Mouse (Mus musculus): ENCODE results near the gene Ccdc142. TPM values are rescaled to one million over a fixed set of nuclear protein-coding genes. Genes with fewer than 3 reads are reported as not detected.

The Ccdc142 gene
- total and polyA plus RNA-seq, 3 experiments = 3.4 to 6.3 (median 4.4) TPM

DNA sequence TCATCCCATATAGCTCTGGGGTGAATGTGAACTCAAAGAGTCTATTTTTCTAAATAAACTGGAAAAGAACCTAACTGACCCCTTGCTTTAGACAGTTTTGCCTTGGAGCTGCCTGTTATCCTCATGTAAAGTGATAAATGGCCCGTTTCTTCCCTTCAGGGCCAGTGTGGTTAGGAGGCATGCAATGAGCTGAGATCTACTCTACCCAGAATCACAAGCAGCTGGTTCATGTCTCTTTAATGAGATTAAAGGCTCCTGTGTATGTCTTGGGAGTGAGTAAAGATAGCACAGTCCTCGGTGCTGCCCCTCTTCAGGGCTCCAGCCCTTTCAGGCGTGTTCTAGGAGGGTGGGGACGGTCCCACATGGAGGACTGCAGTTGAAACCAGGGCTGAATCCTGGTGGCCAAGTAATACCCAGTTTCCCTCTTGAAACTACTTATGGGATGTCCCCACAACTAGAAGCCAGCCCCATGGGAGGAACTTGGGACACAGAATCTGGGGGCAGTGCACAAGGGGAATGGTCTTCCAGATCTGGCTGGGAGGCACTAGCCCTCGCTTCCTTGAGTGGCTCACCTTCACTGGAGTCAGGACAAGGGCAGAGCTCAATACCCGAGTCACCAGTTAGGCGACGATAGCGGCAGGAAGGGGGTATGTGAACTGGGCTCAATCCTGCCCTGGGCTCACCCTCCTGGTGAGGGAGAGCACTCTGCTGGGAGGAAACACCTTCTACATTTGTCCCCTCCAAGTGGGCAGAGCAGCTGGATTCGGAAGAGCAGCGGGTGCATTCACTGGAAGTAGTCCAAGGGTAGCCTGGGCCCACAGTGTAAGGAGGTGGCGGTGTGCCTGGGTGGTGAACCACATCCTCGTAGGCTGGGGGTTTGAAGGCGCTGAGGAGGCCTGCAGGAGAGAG, 17.7 kb downstream of the Ccdc142 start:
- ATAC-seq (ENCODE audit: extremely low read depth, insufficient number of reproducible peaks, low FRiP score, poor library complexity, severe bottlenecking) = no peak
- H3K4me3 ChIP-seq (ENCODE audit: low read depth, low read length) = peak overlapping the region; percentile 80; the same call in 1 of the 2 replicates
- DNase-seq (ENCODE audit: low spot score) = no peak
- H3K9me3 ChIP-seq (replicated peaks) = no peaks in the 10 kb centered on the region
- peaks cover 79% of the 10 kb centered on the region for H3K4me1 ChIP-seq (ENCODE audit: insufficient read depth, low read depth, low read length)
- no peak for TF ChIP-seq TAL1 (conservative IDR thresholded peaks at IDR 0.05; ENCODE audit: low read depth, low read length)
- no peak for TF ChIP-seq CTCF (IDR thresholded peaks at IDR 0.05; ENCODE audit: low read depth, low read length)
- TF ChIP-seq GATA1 (IDR thresholded peaks at IDR 0.05; ENCODE audit: borderline replicate concordance, low read length) = no peak
- no peak for TF ChIP-seq GATA2 (IDR thresholded peaks at IDR 0.05; ENCODE audit: borderline replicate concordance, low read depth, low read length)
- no peak; the same call in 1 of the 2 replicates for TF ChIP-seq POLR2AphosphoS5 (IDR thresholded peaks at IDR 0.05; ENCODE audit: insufficient replicate concordance, low read depth, low read length)
- H3K27me3 ChIP-seq (ENCODE audit: insufficient read depth, low read length) = no peaks in the 10 kb centered on the region
- H3K36me3 ChIP-seq (replicated peaks) = peaks cover 61% of the 10 kb centered on the region

DNA sequence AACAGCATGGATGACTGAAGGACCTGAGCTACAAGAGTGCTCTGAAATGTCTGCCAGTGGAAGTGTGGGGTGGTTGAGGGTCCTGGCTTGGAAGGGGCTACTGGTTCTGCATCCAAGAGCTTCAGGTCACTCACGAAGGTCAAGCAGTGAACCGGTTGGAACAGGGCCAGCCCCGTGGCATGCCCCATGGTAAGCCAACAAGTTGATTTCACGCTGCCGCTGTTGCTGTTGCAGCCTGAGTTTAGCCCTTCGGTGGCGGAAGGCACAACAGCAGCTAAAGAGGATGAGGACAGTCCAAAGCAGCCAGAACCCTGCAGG, 18.3 kb downstream of the Ccdc142 start:
- peaks cover 79% of the 10 kb centered on the region for H3K4me1 ChIP-seq (ENCODE audit: insufficient read depth, low read depth, low read length)

DNA sequence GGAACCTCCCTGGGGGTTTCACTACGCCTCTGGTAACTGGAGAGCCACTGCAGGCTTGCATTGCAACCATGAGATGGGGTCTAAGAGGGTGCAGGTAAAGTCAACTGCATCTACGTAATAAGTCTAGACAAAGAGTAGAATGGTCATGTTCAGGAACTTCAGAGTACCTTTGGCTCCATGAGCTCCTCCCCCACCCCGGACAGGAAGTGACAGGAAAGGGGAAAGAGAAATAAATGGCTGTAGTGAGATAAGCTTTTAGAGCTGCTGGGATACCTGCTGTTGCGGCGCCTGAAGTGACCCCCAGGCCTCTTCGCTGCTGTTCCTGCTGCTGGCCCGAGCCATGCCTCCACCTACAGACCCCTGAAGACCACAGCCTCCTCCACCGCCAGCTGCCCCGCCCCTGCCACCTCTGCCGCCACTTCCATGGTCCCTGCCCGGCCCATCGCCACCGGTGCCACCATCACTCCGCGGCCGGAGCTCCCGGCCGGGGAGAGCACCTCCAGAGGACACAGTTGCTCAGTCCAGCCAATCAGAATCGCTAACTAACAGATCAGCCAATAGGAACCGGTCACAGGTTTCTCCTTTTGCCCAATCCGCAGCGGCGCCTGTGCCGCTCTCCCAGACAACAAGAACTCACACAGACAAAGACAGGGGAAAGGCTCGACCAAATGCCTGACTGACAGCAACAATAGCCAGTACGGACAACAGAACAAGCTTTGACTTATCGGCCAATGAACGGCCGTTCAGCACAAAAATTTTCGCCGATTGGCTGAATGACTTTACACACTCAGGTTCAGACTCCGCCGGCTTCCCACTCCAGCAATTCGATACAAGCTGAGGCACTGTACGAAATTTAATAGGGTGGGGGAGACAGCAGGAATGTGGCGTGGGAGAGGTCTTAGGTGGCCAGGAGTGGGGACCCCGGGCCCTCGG, 19.8 kb downstream of the Ccdc142 start, which contains the start of gene Wbp1:
Gene Wbp1, minus strand, starts transcription at position 630 of the 933 bp plus-strand sequence.
- peak; percentile 93 for ATAC-seq (ENCODE audit: extremely low read depth, insufficient number of reproducible peaks, low FRiP score, poor library complexity, severe bottlenecking)
- peak; percentile 99 for DNase-seq (ENCODE audit: low spot score)
- no peaks in the 10 kb centered on the region for H3K9me3 ChIP-seq (replicated peaks)
- no peaks in the 10 kb centered on the region for H3K27me3 ChIP-seq (ENCODE audit: insufficient read depth, low read length)
- TF ChIP-seq CTCF (IDR thresholded peaks at IDR 0.05; ENCODE audit: low read depth, low read length) = no peak
- TF ChIP-seq POLR2AphosphoS5 (IDR thresholded peaks at IDR 0.05; ENCODE audit: insufficient replicate concordance, low read depth, low read length) = 0 out of 2 replicates have a peak, but pooled peaks have one; percentile 52
- TF ChIP-seq GATA1 (IDR thresholded peaks at IDR 0.05; ENCODE audit: borderline replicate concordance, low read length) = no peak
- TF ChIP-seq TAL1 (conservative IDR thresholded peaks at IDR 0.05; ENCODE audit: low read depth, low read length) = no peak
- TF ChIP-seq GATA2 (IDR thresholded peaks at IDR 0.05; ENCODE audit: borderline replicate concordance, low read depth, low read length) = no peak
- peak within 1 kb of the TSS; percentile 80 for H3K4me3 ChIP-seq (ENCODE audit: low read depth, low read length)
- peaks cover 61% of the 10 kb centered on the region for H3K36me3 ChIP-seq (replicated peaks)
- H3K4me1 ChIP-seq (ENCODE audit: insufficient read depth, low read depth, low read length) = peaks cover 84% of the 10 kb centered on the region

More for the DNA sequence above, 18.3 kb downstream of the Ccdc142 start:
- H3K9me3 ChIP-seq (replicated peaks) = no peaks in the 10 kb centered on the region
- DNase-seq (ENCODE audit: low spot score) = no peak
- peaks cover 63% of the 10 kb centered on the region for H3K36me3 ChIP-seq (replicated peaks)
- ATAC-seq (ENCODE audit: extremely low read depth, insufficient number of reproducible peaks, low FRiP score, poor library complexity, severe bottlenecking) = no peak
- 0 out of 2 replicates have a peak, but pooled peaks have one; percentile 32 for TF ChIP-seq POLR2AphosphoS5 (IDR thresholded peaks at IDR 0.05; ENCODE audit: insufficient replicate concordance, low read depth, low read length)
- TF ChIP-seq TAL1 (conservative IDR thresholded peaks at IDR 0.05; ENCODE audit: low read depth, low read length) = no peak
- H3K4me3 ChIP-seq (ENCODE audit: low read depth, low read length) = peak overlapping the region; percentile 80; the same call in 1 of the 2 replicates
- no peaks in the 10 kb centered on the region for H3K27me3 ChIP-seq (ENCODE audit: insufficient read depth, low read length)

DNA sequence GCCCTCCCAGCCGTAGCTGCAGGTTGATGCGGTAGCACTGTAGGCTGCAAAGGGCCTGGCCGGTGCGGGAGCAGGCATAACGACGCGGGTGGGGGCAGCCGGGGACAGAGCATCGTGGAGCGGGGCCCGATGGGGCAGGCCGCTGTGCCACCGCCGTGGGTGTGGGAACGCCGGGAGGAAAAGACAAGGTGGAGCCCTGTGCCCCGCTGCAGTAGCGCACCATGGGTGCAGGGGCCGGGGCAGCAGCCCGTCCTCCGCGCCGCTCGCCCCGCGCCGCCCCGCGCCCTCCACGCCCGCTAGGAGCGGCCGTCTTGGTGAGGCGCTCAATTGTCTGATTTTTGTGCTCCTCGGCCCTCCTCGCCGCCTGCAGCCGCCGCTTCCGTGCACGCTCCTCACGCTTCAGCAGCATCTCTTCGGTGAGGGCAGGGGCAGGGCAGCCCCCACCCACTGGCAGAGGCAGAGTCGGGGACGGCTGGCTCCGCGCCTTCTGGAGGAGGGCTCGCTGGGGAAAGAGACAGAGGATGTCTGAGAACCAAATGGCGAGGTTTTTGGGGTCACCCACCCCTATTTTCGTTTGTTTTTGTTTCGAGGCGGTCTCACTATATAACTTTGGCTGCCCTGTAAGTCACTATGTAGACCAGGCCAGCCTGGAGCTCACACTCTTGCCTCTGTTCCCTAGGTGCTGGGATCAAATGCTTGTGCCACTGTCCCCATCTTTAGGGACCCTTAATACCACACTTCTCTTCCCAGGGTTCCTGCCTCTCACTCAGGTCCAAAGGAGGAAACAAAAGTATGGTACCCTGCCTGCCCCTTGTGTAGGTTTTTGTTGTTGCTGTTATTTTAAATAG, 20.7 kb downstream of the Ccdc142 start:
- Histone ChIP-seq H3K4me1 (ENCODE audit: insufficient read depth, low read depth, low read length) (peaks cover 78% of the 10 kb centered on the region), H3K4me3 (ENCODE audit: low read depth, low read length) (peak overlapping the region; percentile 80), H3K27me3 (ENCODE audit: insufficient read depth, low read length) (no peaks in the 10 kb centered on the region), H3K36me3 (replicated peaks) (peaks cover 53% of the 10 kb centered on the region), H3K9me3 (replicated peaks) (no peaks in the 10 kb centered on the region)
- TF ChIP-seq GATA2 (IDR thresholded peaks at IDR 0.05; ENCODE audit: borderline replicate concordance, low read depth, low read length) = no peak
- DNase-seq (ENCODE audit: low spot score) (no peak), ATAC-seq (ENCODE audit: extremely low read depth, insufficient number of reproducible peaks, low FRiP score, poor library complexity, severe bottlenecking) (no peak)

DNA sequence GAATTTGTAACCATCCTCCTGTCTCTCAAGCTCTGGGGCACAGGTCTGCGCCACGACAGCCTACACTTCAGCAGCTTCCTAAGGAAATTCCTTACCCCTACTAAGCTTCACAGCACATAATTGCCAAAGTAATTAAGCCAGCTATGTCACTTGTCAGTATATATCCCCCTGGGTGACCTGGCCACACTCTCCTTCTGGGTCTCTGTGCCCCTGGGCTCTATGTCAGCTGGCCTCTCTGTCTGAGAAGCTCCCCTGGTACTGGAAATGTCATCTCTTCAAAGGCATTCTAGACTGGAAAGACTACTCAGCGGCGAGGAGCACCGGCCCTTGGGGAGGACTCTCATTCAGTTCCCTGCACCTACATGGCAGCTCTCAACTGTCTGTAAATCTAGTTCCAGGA, 21.6 kb downstream of the Ccdc142 start:
- Histone ChIP-seq H3K27me3 (ENCODE audit: insufficient read depth, low read length) (no peaks in the 10 kb centered on the region), H3K9me3 (replicated peaks) (no peaks in the 10 kb centered on the region), H3K4me1 (ENCODE audit: insufficient read depth, low read depth, low read length) (peaks cover 69% of the 10 kb centered on the region), H3K36me3 (replicated peaks) (peaks cover 44% of the 10 kb centered on the region), H3K4me3 (ENCODE audit: low read depth, low read length) (no peak overlapping the region; the same call in 1 of the 2 replicates)
- ATAC-seq (ENCODE audit: extremely low read depth, insufficient number of reproducible peaks, low FRiP score, poor library complexity, severe bottlenecking) (no peak), DNase-seq (ENCODE audit: low spot score) (no peak)
- no peak for TF ChIP-seq TAL1 (conservative IDR thresholded peaks at IDR 0.05; ENCODE audit: low read depth, low read length)
- TF ChIP-seq POLR2AphosphoS5 (IDR thresholded peaks at IDR 0.05; ENCODE audit: insufficient replicate concordance, low read depth, low read length) = no peak
- TF ChIP-seq GATA1 (IDR thresholded peaks at IDR 0.05; ENCODE audit: borderline replicate concordance, low read length) = no peak
- no peak for TF ChIP-seq GATA2 (IDR thresholded peaks at IDR 0.05; ENCODE audit: borderline replicate concordance, low read depth, low read length)
- no peak for TF ChIP-seq CTCF (IDR thresholded peaks at IDR 0.05; ENCODE audit: low read depth, low read length)
